Mouse (Mus musculus) ES-E14 (cell line): ENCODE measurements around the gene Foxo1.

Source experiments
- HCFC1 ChIP-seq: IDR thresholded peaks from 2 replicates; pipeline ENCODE4 v1.6.1; 2012; ENCODE audit warnings: low read length, inconsistent platforms, borderline replicate concordance; ENCODE audit not compliant: insufficient read depth
- ZC3H11A ChIP-seq: IDR thresholded peaks from 2 replicates; pipeline ENCODE4 v1.6.1; 2012; ENCODE audit warnings: low read depth, mild to moderate bottlenecking, inconsistent platforms, low read length, borderline replicate concordance

DNA sequence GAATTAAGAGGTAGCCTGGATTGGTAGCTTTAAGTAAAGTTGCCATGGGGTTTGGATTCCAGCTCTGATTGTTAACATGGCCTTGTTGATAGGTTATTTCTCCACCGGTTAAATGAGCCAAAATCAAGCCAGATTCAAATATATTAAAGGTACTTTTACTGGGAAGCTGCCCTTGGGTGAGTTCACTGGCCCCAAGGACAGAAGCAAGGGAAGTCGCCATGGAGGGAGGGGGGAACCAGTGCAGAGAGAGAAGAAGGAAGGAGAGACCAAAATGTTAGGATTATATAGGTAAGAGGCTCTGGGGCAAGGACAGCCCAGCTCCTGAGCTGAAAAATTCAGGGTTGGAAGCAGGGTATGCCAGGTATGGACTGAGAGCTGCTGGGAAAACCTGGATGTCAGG is 13.6 kb upstream of the Foxo1 start:
- TF ChIP-seq HCFC1 (no peak), ZC3H11A (no peak)
